Mouse (Mus musculus) midbrain, postnatal 0 days (tissue): ENCODE measurements around the gene Pbx4. TPM values are rescaled to one million over a fixed set of nuclear protein-coding genes. Genes with fewer than 3 reads are reported as not detected.
A peak's percentile ranks its signal among the peaks of the same experiment; 100 is the strongest.

ENCODE experiments used
- ATAC-seq: fragments of 200-750 bp; cut with Nextera tagmentation; 2 replicates; pipeline ENCODE4 v1.8.0; 2017; ENCODE audit warnings: moderate number of reproducible peaks, mild to moderate bottlenecking, moderate TSS enrichment, moderate library complexity; ENCODE audit not compliant: low FRiP score
- DNase-seq: peaks from one replicate; pipeline ENCODE4 v3.0.0-alpha.2; 2015; ENCODE audit warnings: low spot score
- H3K27ac ChIP-seq: fragments of 300-500 bp; sonication (generic); 2 replicates; pipeline ENCODE4 v1.5.1; 2014; ENCODE audit warnings: low read depth, mild to moderate bottlenecking, low read length, mixed read lengths
- H3K27me3 ChIP-seq: fragments of 300-500 bp; sonication (generic); 2 replicates; pipeline ENCODE4 v1.6.1; 2014; ENCODE audit warnings: low read length, control low read depth, mixed read lengths; ENCODE audit not compliant: insufficient read depth
- H3K36me3 ChIP-seq: fragments of 300-500 bp; sonication (generic); 2 replicates; pipeline ENCODE4 v1.6.1; 2014; ENCODE audit warnings: low read length, control low read depth, mixed read lengths; ENCODE audit not compliant: insufficient read depth
- H3K4me1 ChIP-seq: fragments of 300-500 bp; sonication (generic); 2 replicates; pipeline ENCODE4 v1.6.1; 2014; ENCODE audit warnings: mild to moderate bottlenecking, control low read depth, antibody characterized with exemption, low read length, mixed read lengths; ENCODE audit not compliant: insufficient read depth
- H3K4me2 ChIP-seq: fragments of 300-500 bp; sonication (generic); 2 replicates; pipeline ENCODE4 v1.6.1; 2014; ENCODE audit warnings: low read depth, mild to moderate bottlenecking, low read length, mixed read lengths; ENCODE audit not compliant: poor library complexity, severe bottlenecking
- H3K4me3 ChIP-seq: fragments of 300-500 bp; sonication (generic); 2 replicates; pipeline ENCODE4 v1.5.1; 2014; ENCODE audit warnings: low read depth, mild to moderate bottlenecking, low read length, moderate library complexity
- H3K9ac ChIP-seq: fragments of 300-500 bp; sonication (generic); replicated peaks from 2 replicates; pipeline ENCODE4 v1.6.1; 2014; ENCODE audit warnings: mild to moderate bottlenecking, low read length, moderate library complexity, mixed read lengths; ENCODE audit not compliant: poor library complexity, severe bottlenecking
- H3K9me3 ChIP-seq: fragments of 300-500 bp; sonication (generic); 2 replicates; pipeline ENCODE4 v1.6.1; 2016; ENCODE audit warnings: low read length, control low read depth
- CTCF ChIP-seq: IDR thresholded peaks from 2 replicates; pipeline ENCODE4 v1.5.1; 2016; ENCODE audit warnings: antibody characterized with exemption, mild to moderate bottlenecking
- WGBS: fragments of 180-500 bp; shearing (Covaris S2); extraction: QIAGEN DNeasy Blood & Tissue Kit; methylation state at CpG from one replicate; pipeline ENCODE4 v1.1.7; 2014; 5-methylcytosine and 5-hydroxymethylcytosine counted together
- polyA plus RNA-seq: library from polyadenylated mRNA; unstranded; fragments of >200 nt; fragmentation: Nextera tagmentation; extraction: Ambion mirVana; gene quantifications from 2 replicates; pipeline ENCODE4 v1.2.1, GENCODE M21; 2015
- total RNA-seq: library from RNA; depleted of rRNA; stranded (reverse); fragments of >200 nt; gene quantifications from 2 replicates; pipeline ENCODE4 v1.2.3, GENCODE M21; 2014

Gene Pbx4
- total and polyA plus RNA-seq, 2 experiments from 2014 or later: 43.9 to 98.8 TPM

DNA sequence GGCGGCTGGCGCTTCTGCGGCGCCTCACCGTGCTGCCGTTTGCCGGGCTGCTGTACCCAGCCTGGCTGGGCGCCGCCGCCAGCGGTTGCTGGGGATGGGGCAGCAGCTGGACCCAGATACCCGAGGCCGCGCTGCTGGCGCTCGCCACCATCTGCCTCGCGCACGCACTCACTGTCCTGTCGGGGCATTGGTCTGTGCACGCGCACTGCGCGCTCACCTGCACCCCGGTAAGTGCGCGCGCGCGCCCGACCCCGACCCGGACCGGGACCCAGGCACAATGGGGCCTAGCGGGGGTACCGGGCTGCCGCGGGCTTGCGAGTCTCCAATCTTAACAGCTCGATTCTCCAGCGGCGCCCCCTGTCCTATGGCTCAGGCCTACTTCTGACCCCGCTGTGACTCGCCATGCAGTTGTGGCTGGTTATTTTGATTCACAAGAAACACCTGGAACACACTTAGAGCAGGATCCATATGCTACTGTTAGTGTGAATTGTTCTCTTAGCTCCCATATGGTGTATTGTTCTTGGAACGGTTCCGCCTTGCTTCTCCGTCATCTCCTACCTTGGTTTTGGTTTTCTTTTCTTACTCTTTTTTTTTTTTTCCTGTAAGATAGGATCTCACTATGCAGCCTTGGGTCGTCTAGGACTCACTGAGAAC, 40.7 kb upstream of the Pbx4 start:
- peak; percentile 23 for DNase-seq
- peak overlapping the region; percentile 100 for H3K4me3 ChIP-seq
- peaks cover 4% of the 10 kb centered on the region; the same call in 1 of the 2 replicates for H3K4me1 ChIP-seq
- H3K27ac ChIP-seq: peak overlapping the region; percentile 77
- peak overlapping the region; percentile 94 for H3K9ac ChIP-seq
- peak overlapping the region; percentile 92 for H3K4me2 ChIP-seq
- ATAC-seq: peak; percentile 70
- WGBS: under 1% methylated on average over 40 of the region's 48 CpGs
- no peak for TF ChIP-seq CTCF
- H3K27me3 ChIP-seq: no peaks in the 10 kb centered on the region
- peaks cover 22% of the 10 kb centered on the region for H3K36me3 ChIP-seq
- H3K9me3 ChIP-seq: no peaks in the 10 kb centered on the region

DNA sequence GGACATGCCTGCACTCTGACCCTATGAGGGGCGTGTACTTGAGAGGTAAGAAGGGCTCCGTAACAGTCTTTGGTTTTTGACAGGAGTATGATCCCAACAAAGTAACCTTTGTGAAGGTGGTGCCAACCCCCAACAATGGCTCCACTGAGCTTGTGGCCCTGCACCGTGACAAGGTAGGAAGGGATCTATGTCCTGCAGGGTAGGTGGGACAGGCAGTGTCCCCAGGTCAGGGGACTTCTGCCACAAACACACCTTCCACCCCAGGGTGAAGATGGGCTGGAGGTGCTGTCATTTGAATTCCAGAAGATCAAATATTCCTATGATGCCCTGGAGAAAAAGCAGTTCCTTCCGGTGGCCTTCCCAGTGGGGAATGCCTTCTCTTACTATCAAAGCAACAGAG, 38.6 kb upstream of the Pbx4 start:
- H3K27ac ChIP-seq: no peak overlapping the region
- H3K27me3 ChIP-seq: no peaks in the 10 kb centered on the region
- no peak for DNase-seq
- no peak overlapping the region for H3K4me3 ChIP-seq
- H3K36me3 ChIP-seq: peaks cover 43% of the 10 kb centered on the region
- no peak overlapping the region for H3K4me2 ChIP-seq
- 91% methylated on average over 4 of the region's 4 CpGs for WGBS
- TF ChIP-seq CTCF: no peak
- no peak for ATAC-seq
- no peaks in the 10 kb centered on the region for H3K9me3 ChIP-seq
- H3K9ac ChIP-seq: no peak overlapping the region
- H3K4me1 ChIP-seq: peaks cover 4% of the 10 kb centered on the region; the same call in 1 of the 2 replicates

DNA sequence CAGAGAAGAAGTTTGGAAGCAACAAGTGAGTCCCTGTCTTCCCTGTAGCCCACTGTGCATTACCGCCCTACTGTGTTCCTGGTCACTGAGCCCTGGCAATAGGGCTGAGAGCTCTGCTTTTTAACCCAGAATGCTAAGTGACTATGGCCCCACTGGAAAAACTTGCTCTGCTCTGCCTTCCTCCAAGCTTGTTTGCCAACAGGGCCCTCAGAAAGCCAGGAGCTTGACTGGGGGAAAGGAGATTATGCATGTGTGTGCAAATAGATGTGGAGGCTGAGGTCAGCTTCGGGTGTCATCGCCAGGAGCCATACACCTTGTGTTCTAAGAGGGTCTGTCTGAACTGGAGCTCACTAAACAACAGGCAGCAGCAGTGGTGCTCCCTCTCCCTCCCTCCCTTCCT, 38.2 kb upstream of the Pbx4 start:
- no peak overlapping the region for H3K27ac ChIP-seq
- H3K4me2 ChIP-seq: no peak overlapping the region
- no peak overlapping the region for H3K4me3 ChIP-seq
- DNase-seq (no peak), ATAC-seq (no peak)
- H3K9me3 ChIP-seq: no peaks in the 10 kb centered on the region
- H3K9ac ChIP-seq: no peak overlapping the region
- no peak for TF ChIP-seq CTCF
- H3K4me1 ChIP-seq: peaks cover 4% of the 10 kb centered on the region; the same call in 1 of the 2 replicates
- WGBS: 95% methylated on average over 3 of the region's 3 CpGs
- H3K36me3 ChIP-seq: peaks cover 47% of the 10 kb centered on the region
- H3K27me3 ChIP-seq: no peaks in the 10 kb centered on the region

DNA sequence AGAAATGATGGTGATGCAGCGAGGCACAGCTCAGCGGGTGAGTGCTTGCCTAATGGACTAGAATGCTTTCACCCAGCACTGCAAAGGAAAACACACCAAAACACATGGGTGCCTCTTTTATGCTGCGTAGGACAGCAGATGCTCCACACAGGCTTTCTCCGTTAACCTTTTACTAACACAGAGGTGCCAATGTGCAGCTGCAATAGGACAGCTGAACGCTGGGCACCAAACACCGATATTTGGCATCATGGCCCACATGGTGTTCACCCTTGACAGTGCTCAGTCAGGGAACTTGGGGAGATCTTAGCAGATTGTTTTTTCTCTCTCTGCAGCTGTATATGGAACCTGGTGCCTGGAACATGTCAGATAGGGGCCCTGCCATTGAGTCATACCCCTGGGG, 37.4 kb upstream of the Pbx4 start:
- ATAC-seq (no peak), DNase-seq (no peak)
- H3K36me3 ChIP-seq: peaks cover 56% of the 10 kb centered on the region
- no peak for TF ChIP-seq CTCF
- H3K9ac ChIP-seq: no peak overlapping the region
- no peak overlapping the region for H3K4me3 ChIP-seq
- no peak overlapping the region for H3K4me2 ChIP-seq
- peaks cover 4% of the 10 kb centered on the region; the same call in 1 of the 2 replicates for H3K4me1 ChIP-seq
- H3K27ac ChIP-seq: no peak overlapping the region
- H3K9me3 ChIP-seq: no peaks in the 10 kb centered on the region
- WGBS: 94% methylated on average over 6 of the region's 6 CpGs
- H3K27me3 ChIP-seq: no peaks in the 10 kb centered on the region

DNA sequence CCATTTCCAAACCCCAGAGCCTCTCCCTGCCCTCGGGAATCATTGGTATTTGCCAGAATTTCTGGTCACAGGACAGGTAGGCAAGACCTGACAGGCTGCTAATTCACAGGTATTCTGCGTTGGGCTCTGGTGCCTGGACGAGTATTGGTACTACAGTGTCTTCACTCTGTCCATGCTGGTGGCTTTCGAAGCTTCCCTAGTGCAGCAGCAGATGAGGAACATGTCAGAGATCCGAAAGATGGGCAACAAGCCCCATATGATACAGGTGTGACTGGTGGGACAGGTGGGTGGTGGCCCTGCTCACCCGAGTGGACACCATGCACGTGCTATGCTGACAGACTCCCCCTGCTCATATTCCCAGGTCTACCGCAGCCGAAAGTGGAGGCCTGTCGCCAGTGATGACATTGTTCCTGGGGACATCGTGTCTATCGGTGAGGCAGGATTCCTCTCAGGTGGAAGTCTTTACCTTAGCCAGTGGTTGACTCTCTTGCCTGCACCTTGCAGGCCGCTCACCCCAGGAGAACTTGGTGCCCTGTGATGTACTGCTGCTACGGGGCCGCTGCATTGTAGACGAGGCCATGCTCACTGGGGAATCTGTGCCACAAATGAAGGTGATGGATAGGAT, 35.5 kb upstream of the Pbx4 start:
- Histone ChIP-seq H3K9me3 (no peaks in the 10 kb centered on the region), H3K4me1 (peaks cover 4% of the 10 kb centered on the region; the same call in 1 of the 2 replicates), H3K4me2 (no peak overlapping the region), H3K27ac (no peak overlapping the region), H3K4me3 (no peak overlapping the region), H3K9ac (no peak overlapping the region), H3K36me3 (peaks cover 70% of the 10 kb centered on the region), H3K27me3 (no peaks in the 10 kb centered on the region)
- DNase-seq (no peak), ATAC-seq (no peak)
- TF ChIP-seq CTCF: no peak
- 97% methylated on average over 16 of the region's 16 CpGs for WGBS

DNA sequence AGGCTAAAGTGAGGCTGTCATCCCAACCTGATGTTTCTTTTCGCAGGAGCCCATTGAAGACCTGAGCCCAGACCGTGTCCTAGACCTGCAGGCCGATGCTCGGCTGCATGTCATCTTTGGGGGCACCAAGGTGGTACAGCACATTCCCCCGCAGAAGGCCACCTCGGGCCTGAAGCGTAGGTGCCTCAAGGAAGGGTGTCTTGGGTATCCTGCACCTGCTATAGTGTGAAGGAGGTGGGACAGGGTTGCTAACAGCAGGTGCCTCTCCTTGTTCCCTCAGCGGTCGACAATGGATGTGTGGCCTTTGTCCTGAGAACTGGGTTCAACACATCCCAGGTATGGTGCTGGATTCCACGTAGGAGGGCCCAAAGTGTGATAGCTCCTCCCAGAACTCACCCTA, 34.6 kb upstream of the Pbx4 start:
- Histone ChIP-seq H3K36me3 (peaks cover 79% of the 10 kb centered on the region), H3K4me1 (peaks cover 4% of the 10 kb centered on the region; the same call in 1 of the 2 replicates), H3K27ac (no peak overlapping the region), H3K9ac (no peak overlapping the region), H3K27me3 (no peaks in the 10 kb centered on the region), H3K4me3 (no peak overlapping the region), H3K9me3 (no peaks in the 10 kb centered on the region), H3K4me2 (no peak overlapping the region)
- DNase-seq: no peak
- 95% methylated on average over 10 of the region's 10 CpGs for WGBS
- no peak for TF ChIP-seq CTCF
- ATAC-seq: no peak
